Mouse (Mus musculus): ENCODE results near the gene Scarb1. TPM values are rescaled to one million over a fixed set of nuclear protein-coding genes. Genes with fewer than 3 reads are reported as not detected.
A peak's percentile ranks its signal among the peaks of the same experiment; 100 is the strongest.

Gene Scarb1
- polyA plus RNA-seq, 1 experiment from 2014 or later: 64.9 TPM

- H3K36me3 ChIP-seq (ENCODE audit: insufficient read depth, low read length): no peaks in the 10 kb centered on the region
- peak; percentile 32 for DNase-seq (ENCODE audit: low spot score)
- ATAC-seq: peak; percentile 61
- no peak overlapping the region for H3K4me2 ChIP-seq (replicated peaks; ENCODE audit: low read depth, low read length)
- H3K9me3 ChIP-seq (ENCODE audit: low read length): no peaks in the 10 kb centered on the region
- H3K4me1 ChIP-seq (ENCODE audit: insufficient read depth, low read depth, low read length): peaks cover 4% of the 10 kb centered on the region; the same call in 1 of the 2 replicates
- H3K4me3 ChIP-seq (ENCODE audit: low read depth, low read length): no peak overlapping the region
- no peak overlapping the region for H3K9ac ChIP-seq (replicated peaks; ENCODE audit: low read depth)
- H3K27ac ChIP-seq (ENCODE audit: low read length): 0 out of 2 replicates have a peak overlapping the region, but pooled peaks have one; percentile 11
- no peaks in the 10 kb centered on the region for H3K27me3 ChIP-seq (replicated peaks; ENCODE audit: insufficient read depth, low read length)
- TF ChIP-seq CTCF (IDR thresholded peaks at IDR 0.05) (no peak), EP300 (IDR thresholded peaks at IDR 0.05) (peak; percentile 57)
- WGBS: 65% methylated on average over 7 of the region's 7 CpGs
Observed at GRCm38 (mm10) chr5:125309193-125309592, 31.7 kb downstream of the Scarb1 start.

GRCm38 (mm10) chr5:125306824-125307223 lies 34.1 kb downstream of the Scarb1 start:
- Histone ChIP-seq H3K9ac (replicated peaks; ENCODE audit: low read depth) (no peak overlapping the region), H3K27me3 (replicated peaks; ENCODE audit: insufficient read depth, low read length) (no peaks in the 10 kb centered on the region), H3K36me3 (ENCODE audit: insufficient read depth, low read length) (no peaks in the 10 kb centered on the region), H3K4me1 (ENCODE audit: insufficient read depth, low read depth, low read length) (no peaks in the 10 kb centered on the region), H3K4me2 (replicated peaks; ENCODE audit: low read depth, low read length) (no peak overlapping the region), H3K9me3 (ENCODE audit: low read length) (no peaks in the 10 kb centered on the region), H3K4me3 (ENCODE audit: low read depth, low read length) (no peak overlapping the region), H3K27ac (ENCODE audit: low read length) (0 out of 2 replicates have a peak overlapping the region, but pooled peaks have one; percentile 1)
- 56% methylated on average over 13 of the region's 13 CpGs for WGBS
- ATAC-seq (peak; percentile 34), DNase-seq (ENCODE audit: low spot score) (peak; percentile 36)
- TF ChIP-seq CTCF (IDR thresholded peaks at IDR 0.05) (no peak), EP300 (IDR thresholded peaks at IDR 0.05) (peak; percentile 48)

GRCm38 (mm10) chr5:125306372-125306771 lies 34.5 kb downstream of the Scarb1 start:
- H3K36me3 ChIP-seq (ENCODE audit: insufficient read depth, low read length): no peaks in the 10 kb centered on the region
- peak; percentile 39 for DNase-seq (ENCODE audit: low spot score)
- 80% methylated on average over 7 of the region's 7 CpGs for WGBS
- H3K9ac ChIP-seq (replicated peaks; ENCODE audit: low read depth): no peak overlapping the region
- H3K9me3 ChIP-seq (ENCODE audit: low read length): no peaks in the 10 kb centered on the region
- H3K27ac ChIP-seq (ENCODE audit: low read length): no peak overlapping the region
- no peak overlapping the region for H3K4me2 ChIP-seq (replicated peaks; ENCODE audit: low read depth, low read length)
- no peak overlapping the region for H3K4me3 ChIP-seq (ENCODE audit: low read depth, low read length)
- H3K4me1 ChIP-seq (ENCODE audit: insufficient read depth, low read depth, low read length): no peaks in the 10 kb centered on the region
- TF ChIP-seq CTCF (IDR thresholded peaks at IDR 0.05) (peak; percentile 43), EP300 (IDR thresholded peaks at IDR 0.05) (no peak)
- no peak for ATAC-seq
- no peaks in the 10 kb centered on the region for H3K27me3 ChIP-seq (replicated peaks; ENCODE audit: insufficient read depth, low read length)

DNA sequence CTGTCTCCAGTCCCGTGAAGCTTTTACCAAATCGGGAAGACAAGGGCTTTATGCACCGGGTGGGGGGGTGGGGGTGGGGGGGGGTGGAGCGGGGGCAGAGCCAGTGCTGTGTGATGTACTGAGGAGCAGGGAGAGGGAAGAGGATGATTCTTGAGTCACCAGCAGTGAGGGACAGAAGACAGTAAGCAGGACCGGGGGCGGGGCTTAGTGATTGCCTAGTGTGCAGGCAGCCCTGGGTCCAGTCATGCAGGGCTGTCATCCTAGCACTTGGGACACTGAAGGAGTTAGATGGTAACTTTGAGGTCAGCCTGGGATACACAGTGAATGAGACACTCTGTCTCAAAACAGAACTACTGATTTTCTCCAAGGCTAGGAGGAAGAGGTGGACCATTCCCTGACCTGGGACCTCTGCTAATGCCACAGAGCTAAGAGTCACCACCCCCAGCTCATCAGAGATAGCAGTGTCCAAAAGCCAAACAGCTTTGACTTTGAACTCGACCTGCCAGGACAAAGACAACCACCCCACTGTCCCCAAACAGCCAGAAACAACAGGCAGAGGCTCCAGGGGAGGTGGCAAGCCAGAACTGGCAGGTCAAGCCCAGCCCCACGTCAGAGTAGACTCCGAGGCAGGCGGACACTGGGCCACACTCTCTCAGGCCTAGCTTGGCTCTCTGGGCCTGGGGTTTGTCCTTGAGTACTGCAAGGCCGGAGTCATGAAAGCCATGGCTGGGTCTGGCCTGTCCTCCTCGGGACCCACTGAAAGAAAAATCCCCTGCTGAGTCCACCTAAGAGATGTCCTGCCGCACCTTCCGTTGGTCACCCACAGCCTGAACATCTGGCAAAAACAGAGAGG lies 35.4 kb downstream of the Scarb1 start:
- H3K27me3 ChIP-seq (replicated peaks; ENCODE audit: insufficient read depth, low read length): no peaks in the 10 kb centered on the region
- H3K4me3 ChIP-seq (ENCODE audit: low read depth, low read length): no peak overlapping the region
- H3K9me3 ChIP-seq (ENCODE audit: low read length): no peaks in the 10 kb centered on the region
- DNase-seq (ENCODE audit: low spot score) (peak; percentile 31), ATAC-seq (peak; percentile 17; the same call in 1 of the 2 replicates)
- H3K36me3 ChIP-seq (ENCODE audit: insufficient read depth, low read length): peaks cover under 1% of the 10 kb centered on the region; the same call in 1 of the 2 replicates
- H3K9ac ChIP-seq (replicated peaks; ENCODE audit: low read depth): no peak overlapping the region
- no peak overlapping the region for H3K27ac ChIP-seq (ENCODE audit: low read length)
- TF ChIP-seq EP300 (IDR thresholded peaks at IDR 0.05): no peak
- no peak for TF ChIP-seq CTCF (IDR thresholded peaks at IDR 0.05)
- H3K4me2 ChIP-seq (replicated peaks; ENCODE audit: low read depth, low read length): no peak overlapping the region
- H3K4me1 ChIP-seq (ENCODE audit: insufficient read depth, low read depth, low read length): no peaks in the 10 kb centered on the region
- 69% methylated on average over 14 of the region's 14 CpGs for WGBS

DNA sequence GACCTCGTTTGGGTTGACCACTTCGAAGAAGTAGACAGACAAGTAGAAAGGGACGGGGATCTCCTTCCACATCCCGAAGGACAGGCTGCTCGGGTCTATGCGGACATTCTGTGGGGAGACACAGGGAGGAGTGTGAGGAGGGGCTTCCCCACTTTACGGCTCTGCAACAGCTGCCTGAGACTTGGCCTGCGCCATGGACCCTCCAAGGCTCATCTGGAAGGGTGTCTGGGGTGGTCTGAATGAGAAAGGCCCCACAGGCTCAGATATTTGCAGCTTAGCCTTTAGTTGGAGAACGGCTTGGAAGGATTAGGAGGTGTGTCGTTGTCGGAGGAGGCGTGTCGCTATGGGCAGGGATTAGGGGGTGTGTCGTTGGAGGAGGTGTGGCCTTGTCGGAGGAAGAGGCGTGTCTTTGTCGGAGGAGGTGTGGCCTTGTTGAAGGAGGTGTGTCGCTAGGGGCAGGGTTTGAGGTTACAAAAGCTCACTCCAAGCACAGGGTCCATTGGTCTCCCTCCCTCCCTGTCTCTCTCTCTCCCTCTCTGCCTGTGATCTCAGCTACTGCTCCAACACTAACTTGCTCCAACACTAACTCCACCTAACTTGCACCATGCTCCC lies 36.5 kb downstream of the Scarb1 start:
- H3K4me3 ChIP-seq (ENCODE audit: low read depth, low read length): no peak overlapping the region
- TF ChIP-seq CTCF (IDR thresholded peaks at IDR 0.05) (no peak), EP300 (IDR thresholded peaks at IDR 0.05) (no peak)
- 32% methylated on average over 18 of the region's 18 CpGs for WGBS
- ATAC-seq (peak; percentile 59), DNase-seq (ENCODE audit: low spot score) (peak; percentile 70)
- no peaks in the 10 kb centered on the region for H3K27me3 ChIP-seq (replicated peaks; ENCODE audit: insufficient read depth, low read length)
- no peak overlapping the region for H3K9ac ChIP-seq (replicated peaks; ENCODE audit: low read depth)
- H3K36me3 ChIP-seq (ENCODE audit: insufficient read depth, low read length): peaks cover 11% of the 10 kb centered on the region; the same call in 1 of the 2 replicates
- no peak overlapping the region for H3K27ac ChIP-seq (ENCODE audit: low read length)
- H3K4me2 ChIP-seq (replicated peaks; ENCODE audit: low read depth, low read length): no peak overlapping the region
- H3K9me3 ChIP-seq (ENCODE audit: low read length): no peaks in the 10 kb centered on the region
- H3K4me1 ChIP-seq (ENCODE audit: insufficient read depth, low read depth, low read length): no peaks in the 10 kb centered on the region

DNA sequence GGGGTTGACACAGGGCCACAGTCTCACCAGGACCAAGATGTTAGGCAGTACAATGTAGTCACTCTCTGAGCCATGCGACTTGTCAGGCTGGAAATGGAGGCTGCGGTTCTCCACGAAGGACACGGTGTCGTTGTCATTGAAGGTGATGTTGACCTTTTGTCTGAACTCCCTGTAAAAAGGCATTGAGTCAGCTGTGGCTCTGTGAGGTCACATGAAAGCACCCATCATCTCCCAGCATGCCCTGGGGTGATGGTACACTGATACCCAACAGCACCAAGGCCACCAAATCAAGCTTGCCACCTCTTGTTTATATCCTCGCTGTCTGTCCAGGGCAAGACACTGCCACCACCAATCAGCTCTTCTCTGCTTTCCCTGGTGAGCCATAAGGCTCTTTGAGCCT lies 37.8 kb downstream of the Scarb1 start:
- TF ChIP-seq CTCF (IDR thresholded peaks at IDR 0.05): no peak
- TF ChIP-seq EP300 (IDR thresholded peaks at IDR 0.05): no peak
- H3K4me1 ChIP-seq (ENCODE audit: insufficient read depth, low read depth, low read length): no peaks in the 10 kb centered on the region
- no peak overlapping the region for H3K4me3 ChIP-seq (ENCODE audit: low read depth, low read length)
- ATAC-seq (no peak), DNase-seq (ENCODE audit: low spot score) (no peak)
- 91% methylated on average over 6 of the region's 6 CpGs for WGBS
- peaks cover 11% of the 10 kb centered on the region; the same call in 1 of the 2 replicates for H3K36me3 ChIP-seq (ENCODE audit: insufficient read depth, low read length)
- H3K27ac ChIP-seq (ENCODE audit: low read length): no peak overlapping the region
- no peak overlapping the region for H3K9ac ChIP-seq (replicated peaks; ENCODE audit: low read depth)
- no peak overlapping the region for H3K4me2 ChIP-seq (replicated peaks; ENCODE audit: low read depth, low read length)
- H3K27me3 ChIP-seq (replicated peaks; ENCODE audit: insufficient read depth, low read length): no peaks in the 10 kb centered on the region
- no peaks in the 10 kb centered on the region for H3K9me3 ChIP-seq (ENCODE audit: low read length)

All from lung, postnatal 0 days (tissue).